Mouse (Mus musculus) yolk sac, embryonic 10.5 days (tissue): ENCODE measurements at regions not wholly inside any gene's neighbourhood (a gene's known extent, or its start where the extent isn't known, plus 50 kb on each side); places are given as distances from the start of the nearest gene placed in this dataset.

Experiments
- DNase-seq: peaks from one replicate; pipeline ENCODE4 v3.0.0-alpha.2; 2017; ENCODE audit warnings: low spot score

DNA sequence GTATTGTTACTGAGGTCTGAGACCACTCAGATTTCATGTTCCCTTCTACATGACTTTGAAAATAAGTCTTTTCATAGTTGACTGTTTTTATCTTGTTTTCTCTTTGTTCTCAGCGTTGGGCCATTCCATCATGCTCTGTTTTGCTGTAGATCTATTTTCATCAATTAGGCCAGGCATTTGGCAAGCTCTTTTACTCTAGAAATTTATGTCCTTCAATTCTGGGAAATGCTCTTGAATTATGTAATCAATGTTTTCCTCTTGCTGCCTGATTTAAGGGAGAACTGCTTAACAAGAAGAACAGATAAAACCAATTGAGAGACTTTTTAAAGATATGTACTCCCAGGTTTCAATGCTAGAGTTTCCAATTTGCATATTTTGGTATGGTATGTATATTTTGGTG is 55.1 kb upstream of the Pgrmc2 start:
- DNase-seq = no peak

DNA sequence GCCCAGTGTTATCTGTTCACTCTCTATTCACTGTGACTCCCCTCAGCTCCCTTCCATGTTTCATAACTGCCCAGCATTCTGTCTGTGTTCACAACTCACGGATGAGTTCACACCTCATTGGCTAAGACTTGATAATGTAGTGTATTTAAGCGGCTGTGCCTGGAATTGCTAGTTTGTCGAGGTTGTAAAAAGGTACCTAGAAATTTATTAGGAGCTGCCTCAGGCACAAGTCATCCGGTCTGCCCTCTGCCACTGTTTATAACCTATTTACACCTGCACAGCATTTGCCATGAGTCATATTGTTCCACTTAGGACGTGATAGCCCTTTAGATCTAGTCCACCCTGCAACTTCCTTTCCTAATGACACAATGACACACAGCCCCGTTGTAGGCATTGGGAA is 50.0 kb upstream of the Pgrmc2 start:
- no peak for DNase-seq
